Mouse (Mus musculus): ENCODE results near the gene Gm43302. TPM values are rescaled to one million over a fixed set of nuclear protein-coding genes. Genes with fewer than 3 reads are reported as not detected.
"Not testable (repeated sequence)": the region's sequence is repeated elsewhere in the genome, so short reads cannot be mapped to it uniquely, and the experiment has no call there.

Gm43302 gene
- 0.39 TPM in 1 of 2 replicates, not detected in the other for total RNA-seq (2021)
- long read RNA-seq, partial matches to known transcripts: 1 of 2 reads
- long read RNA-seq, other reads (novel, unspliced or antisense): 1 of 2 reads

DNA sequence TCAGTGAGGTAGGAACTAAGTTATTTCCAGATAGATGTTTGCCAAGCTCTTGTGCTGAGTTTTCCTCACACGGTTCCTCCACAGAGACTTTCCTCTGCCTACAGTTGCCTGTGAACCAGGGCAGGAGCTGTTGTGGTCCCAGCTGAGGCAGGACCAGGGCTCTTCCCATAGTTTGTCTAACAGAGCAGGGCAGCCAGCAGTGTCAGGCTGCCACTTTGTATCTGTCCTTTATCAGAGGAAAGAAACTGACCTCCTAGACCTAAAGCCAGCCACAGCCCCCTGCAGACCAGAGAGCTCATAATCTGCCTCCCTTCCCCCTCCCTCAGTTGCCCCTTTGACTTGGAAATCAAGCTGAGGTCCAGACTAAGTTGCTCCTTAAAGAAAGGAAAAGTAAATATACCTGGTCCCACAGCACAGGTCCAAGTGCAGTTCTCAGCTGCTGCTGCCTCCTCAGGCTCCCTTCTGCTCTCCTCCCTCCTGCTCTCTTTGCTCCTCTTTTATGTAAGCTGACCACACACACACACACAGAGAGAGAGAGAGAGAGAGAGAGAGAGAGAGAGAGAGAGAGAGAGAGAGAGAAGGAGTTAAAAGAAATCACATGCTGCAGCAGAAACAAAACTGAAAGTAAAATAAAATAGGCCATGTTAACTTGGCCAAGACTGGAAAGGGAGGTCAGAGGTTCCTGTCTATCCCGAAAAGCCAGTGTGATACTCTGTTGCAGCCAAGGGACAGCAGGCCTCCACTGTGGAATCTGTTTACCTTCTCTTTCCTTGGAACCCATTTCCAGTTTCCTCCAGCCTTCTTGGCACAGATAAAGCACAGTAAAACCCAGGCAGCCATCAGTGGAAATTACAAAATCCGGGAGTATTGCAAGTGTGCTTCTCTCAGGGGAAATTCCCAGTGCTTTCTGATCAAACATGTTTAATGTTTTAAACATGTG lies at the start of gene Gm43302, which contains the start of gene Gbp6:
TSS of gene Gm43302 (minus strand) at position 470 of the 940 bp plus-strand sequence.
TSS of gene Gbp6 (minus strand) at position 473 of the 940 bp plus-strand sequence.
- DNase-seq: peak; percentile 7

DNA sequence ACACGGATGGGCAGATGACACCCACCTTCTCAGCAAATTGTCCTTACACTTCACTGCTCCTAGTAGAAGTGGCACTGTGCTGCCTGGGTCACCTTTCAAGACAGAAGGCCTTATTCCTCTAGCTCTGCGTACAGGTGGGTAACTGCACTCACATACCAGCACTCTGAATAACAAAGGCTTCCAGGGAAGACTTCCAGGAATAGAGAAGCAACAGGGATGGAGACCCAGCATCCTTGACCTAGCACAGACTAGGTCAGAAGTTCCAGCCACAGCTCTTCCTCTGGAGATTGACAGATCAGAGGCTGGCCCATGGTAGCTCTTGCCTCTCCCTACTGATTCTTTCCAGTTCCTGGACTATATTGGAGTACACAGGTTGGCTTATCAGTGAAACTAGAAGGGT lies 47.8 kb upstream of the Gm43302 start:
- DNase-seq: no peak

GRCm38 (mm10) chr5:105322543-105322942 lies 29.0 kb upstream of the Gm43302 start:
- no peak for DNase-seq

DNA sequence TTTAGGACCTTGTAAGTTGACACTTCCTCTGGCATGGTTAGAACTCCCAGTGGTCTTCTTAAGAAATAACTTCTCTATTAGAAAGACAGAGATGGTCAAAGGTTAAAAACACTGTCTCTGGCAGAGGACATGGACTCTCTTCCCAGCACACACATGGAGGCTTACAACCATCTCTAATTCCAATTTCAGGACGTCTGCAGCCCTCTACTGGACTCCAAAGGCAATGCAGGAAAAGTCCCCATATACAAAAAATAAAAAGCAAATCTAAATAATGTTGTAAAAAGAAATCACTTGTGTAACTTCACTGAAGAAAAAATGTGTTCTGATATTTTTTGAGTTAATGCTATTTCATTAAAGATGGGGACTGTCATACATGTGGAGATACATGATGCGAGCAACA lies 17.4 kb upstream of the Gm43302 start:
- no peak for DNase-seq

- not testable (repeated sequence) for DNase-seq
These were observed 15.7 kb upstream of the Gm43302 start for GRCm38 (mm10) chr5:105309148-105309547.

DNA sequence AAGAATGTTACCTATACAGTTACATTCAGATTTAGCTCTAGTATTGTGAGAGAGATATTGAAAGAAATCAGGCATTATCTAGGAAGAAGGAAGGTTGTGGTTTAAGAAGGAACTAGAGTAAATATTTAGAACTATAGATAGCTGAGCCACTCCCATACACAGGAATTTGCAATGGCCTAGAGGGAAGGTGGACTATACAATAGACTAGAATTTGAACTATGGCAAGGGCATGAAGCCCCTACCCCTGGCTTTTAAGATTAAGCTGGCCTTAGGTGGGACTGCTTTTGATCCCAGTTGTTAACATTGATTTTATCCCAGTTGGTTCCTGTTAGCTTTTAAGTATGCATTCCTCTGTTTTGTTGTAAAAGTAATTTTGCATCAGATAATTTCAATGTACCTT lies 13.5 kb upstream of the Gm43302 start:
- not testable (repeated sequence) for DNase-seq

- DNase-seq: peak; percentile 34
These were observed 12.7 kb upstream of the Gm43302 start for GRCm38 (mm10) chr5:105306159-105306581.

GRCm38 (mm10) chr5:105305671-105306070 lies 12.2 kb upstream of the Gm43302 start:
- DNase-seq: not testable (repeated sequence)

GRCm38 (mm10) chr5:105301963-105302362 lies 8.5 kb upstream of the Gm43302 start:
- no peak for DNase-seq

DNA sequence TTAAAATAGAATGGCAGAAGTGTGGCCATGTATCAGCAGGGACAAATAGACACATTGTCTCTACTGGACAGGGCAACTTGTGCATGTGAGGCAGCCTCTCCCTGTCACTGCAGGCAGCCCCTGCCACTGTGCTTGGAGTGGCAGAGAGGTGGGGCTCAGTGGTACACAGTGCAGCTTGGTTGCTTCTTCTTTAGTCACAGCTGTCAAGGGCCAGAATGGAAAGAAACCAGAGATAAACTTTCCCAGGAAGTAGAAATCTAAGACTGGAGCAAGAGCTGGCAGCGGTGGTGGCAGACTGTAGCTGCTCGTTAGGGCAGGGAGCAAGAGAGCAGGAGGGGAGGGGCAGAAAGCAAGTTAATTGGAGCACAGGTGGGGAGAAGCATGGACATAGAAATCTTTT lies 8.0 kb upstream of the Gm43302 start:
- DNase-seq: no peak

DNA sequence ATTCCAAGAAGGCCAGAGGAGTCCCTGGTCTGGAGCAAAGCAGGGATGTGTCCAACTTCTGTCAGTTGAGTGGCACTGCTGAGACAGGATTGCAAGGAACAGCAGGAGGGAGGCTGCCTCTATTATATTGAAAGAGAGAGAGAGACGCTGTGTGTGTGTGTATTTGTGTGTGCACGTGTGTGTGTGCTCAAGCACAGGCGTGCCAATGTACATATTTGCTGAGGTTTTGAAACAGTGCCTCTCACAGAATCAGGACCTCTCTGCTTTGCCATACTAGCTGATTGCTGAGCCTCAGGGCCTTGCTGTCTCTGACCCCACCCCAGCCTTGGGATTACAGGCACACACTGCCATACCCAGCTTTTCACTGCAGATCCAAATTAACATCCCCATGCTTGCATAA lies 2.3 kb upstream of the Gm43302 start:
- no peak for DNase-seq

DNA sequence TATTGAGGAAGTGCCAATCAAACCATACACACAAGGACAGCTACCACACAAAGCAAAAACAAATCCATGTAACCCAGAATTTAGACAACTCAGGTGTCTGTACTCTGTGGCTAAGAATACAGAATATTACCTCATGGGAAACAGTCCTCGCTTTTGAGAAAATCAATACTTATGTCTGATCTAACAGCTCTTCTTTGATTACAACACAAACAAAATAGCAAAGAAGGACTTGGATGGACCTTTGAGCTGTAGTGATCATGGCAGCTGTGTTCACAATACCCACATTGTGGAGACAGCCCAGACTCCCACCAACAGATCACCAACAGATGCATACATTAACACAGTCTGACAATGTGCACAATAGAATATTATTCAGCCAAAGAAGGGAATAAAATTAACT lies 1.0 kb downstream of the Gm43302 start:
- no peak for DNase-seq

GRCm38 (mm10) chr5:105290921-105291320 lies 2.6 kb downstream of the Gm43302 start:
- not testable (repeated sequence) for DNase-seq

DNA sequence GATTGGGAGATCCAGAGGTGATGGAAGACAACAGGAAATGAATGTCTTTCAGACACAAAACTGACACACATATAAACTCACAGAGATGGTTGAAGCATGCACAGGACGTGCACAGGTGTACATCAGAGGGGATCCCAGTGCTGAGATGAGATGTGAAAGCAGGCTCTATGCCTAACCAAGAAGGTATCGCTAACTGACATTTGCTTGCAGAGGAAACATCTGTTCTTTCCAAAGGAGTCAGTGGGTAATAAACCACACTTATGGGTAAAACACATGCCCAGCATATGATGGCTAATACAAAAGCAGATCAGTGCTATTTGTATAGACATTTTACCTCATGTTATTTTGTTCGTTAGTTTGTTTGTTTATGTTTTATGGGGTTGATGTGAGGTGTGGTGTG lies 32.8 kb downstream of the Gm43302 start:
- not testable (repeated sequence) for DNase-seq

GRCm38 (mm10) chr5:105252491-105252890 lies 41.0 kb downstream of the Gm43302 start:
- DNase-seq: no peak

DNA sequence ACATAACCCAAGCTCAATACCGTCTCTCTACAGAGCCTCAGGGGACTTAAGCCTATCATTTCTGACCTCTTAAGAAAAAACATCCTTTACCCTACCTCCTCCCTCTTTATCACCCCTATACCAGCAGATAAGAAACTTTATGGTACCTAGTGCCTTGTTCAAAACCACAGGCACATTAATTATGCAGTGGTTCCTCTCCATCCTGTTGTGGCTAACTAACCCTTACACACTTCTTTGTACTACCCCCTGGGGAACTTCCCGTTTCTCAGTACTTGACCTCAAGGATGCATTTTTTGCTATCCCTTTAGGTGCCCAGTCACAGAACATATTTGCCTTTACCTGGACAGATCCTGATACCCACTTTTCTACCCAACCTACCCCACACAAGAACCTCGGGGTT lies 48.8 kb downstream of the Gm43302 start:
- not testable (repeated sequence) for DNase-seq

DNA sequence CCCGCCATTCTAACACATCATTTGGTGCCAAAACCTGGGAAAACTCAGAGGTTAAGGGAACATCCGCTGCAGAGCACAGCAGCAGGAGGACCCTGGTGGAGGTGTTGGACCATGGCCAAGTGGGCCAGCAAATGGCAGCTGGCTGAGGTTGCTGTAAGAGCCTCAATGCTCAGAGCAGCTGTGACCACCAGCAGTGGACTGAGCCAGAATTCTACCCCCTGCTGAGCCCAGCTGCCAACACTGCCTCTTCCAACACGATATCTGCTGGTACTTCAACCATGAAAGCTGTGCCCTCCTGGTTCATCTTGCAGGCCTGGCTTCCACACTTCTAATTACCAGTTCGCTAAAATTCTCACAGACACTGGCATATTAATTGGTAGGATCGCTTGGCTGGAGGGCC lies 52.5 kb downstream of the Gm43302 start:
- not testable (repeated sequence) for DNase-seq

DNA sequence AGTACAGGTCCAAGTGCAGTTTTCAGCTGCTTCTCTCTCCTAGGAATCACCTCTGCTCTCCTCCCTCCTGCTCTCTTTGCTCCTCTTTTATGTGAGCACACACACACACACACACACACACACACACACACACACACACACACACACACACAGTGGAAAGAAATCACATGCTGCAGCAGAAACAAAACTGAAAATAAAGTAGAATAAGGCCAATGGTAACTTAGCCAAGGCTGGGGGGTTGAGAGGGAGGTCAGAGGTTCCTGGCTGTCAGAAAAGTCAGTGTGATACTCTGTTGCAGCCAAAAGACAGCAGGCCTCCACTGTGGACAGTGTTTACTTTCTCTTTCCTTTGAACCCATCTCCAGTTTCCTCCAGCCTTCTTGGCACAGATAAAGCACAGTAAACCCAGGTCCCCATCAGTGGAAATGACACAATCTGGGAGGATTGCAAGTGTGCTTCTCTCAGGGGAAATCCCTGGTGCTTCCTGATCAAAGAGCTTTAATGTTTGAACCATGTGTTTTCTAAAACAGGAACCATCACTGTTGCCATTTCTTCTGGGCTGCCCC lies 53.9 kb downstream of the Gm43302 start, which contains the start of gene Gbp10:
TSS of gene Gbp10 (minus strand) at position 51 of the 565 bp plus-strand sequence.
- DNase-seq: peak; percentile 3

- not testable (repeated sequence) for DNase-seq
These were observed 55.1 kb downstream of the Gm43302 start for GRCm38 (mm10) chr5:105238402-105238801.

GRCm38 (mm10) chr5:105236040-105236439 lies 57.5 kb downstream of the Gm43302 start:
- DNase-seq: not testable (repeated sequence)

DNA sequence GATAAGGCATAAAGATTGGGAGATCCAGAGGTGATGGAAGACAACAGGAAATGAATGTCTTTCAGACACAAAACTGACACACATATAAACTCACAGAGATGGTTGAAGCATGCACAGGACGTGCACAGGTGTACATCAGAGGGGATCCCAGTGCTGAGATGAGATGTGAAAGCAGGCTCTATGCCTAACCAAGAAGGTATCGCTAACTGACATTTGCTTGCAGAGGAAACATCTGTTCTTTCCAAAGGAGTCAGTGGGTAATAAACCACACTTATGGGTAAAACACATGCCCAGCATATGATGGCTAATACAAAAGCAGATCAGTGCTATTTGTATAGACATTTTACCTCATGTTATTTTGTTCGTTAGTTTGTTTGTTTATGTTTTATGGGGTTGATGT lies 84.5 kb downstream of the Gm43302 start:
- DNase-seq: not testable (repeated sequence)

DNA sequence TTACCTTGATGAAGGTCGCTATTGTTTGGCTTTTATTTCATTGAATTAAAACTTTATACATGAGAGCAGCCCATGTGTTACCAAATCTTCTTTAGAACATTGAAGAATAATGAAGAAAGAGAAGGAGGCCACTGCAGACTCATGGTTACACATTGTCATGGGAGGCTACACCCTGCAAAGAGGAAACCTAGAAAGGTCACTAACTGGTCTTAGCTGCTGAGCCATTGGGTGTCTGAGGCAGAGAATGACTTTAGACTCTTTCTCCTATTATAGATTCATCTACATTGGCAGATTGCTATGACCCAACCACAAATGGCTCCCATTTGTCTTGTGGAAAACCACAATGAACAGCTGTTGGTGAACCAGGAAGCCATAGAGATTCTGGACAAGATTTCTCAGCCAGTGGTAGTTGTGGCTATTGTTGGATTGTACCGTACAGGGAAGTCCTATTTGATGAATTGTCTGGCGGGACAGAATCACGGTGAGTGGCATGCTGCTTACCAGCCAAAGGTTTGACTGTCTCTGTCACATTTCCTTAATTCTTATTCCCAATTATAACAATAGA lies 92.6 kb downstream of the Gm43302 start:
- DNase-seq: not testable (repeated sequence)

GRCm38 (mm10) chr5:105199149-105199548 lies 94.3 kb downstream of the Gm43302 start:
- DNase-seq: not testable (repeated sequence)
